Mouse (Mus musculus): ENCODE data around the gene Gm20795. TPM values are rescaled to one million over a fixed set of nuclear protein-coding genes. Genes with fewer than 3 reads are reported as not detected.

The Gm20795 gene
- polyA plus RNA-seq (2015; fragmentation: Nextera tagmentation; extraction: Ambion mirVana): not detected in 2 replicates

DNA sequence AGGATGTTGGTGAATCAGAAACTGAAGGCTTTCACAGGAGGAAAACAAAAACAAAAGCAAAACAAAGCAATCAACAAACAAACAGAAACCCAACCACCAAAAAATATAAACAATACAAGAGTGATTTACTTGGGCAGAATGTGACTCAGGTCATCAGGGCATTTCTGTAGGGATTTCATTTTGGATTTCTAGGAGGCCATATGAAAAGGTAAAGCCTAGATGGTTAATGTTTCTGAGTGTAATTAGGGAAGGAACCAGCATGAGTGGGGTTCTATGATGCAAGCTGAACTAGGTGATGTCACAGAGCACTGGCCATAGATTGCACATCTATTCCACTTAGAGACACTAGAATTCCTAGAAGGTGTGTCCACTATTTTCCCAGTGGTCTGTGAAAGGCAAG is at the start of gene Gm20795:
Gene Gm20795 (plus strand): TSS at position 301 of the 400 bp plus-strand sequence.

DNA sequence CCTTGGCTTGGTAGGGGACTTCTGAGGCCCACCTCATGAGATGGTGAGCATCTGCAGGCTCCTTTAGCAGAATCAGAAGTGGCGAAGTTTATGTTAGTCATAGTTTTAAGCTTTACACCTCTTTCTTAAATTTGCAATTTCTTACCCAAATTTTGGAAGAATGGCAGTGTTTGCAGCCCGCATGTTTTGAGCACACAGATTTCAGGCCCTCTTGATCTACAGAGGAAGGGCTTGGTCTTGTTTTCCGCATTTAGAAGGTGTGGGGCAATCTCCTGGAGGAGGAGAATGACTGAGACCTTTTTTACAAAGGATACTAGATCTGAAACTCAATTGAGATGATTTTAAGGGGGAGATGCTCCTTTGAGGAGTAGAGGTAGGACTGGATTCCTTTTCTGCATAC is 29.0 kb upstream of the Gm20795 start, which contains the start of gene Gm21797:
Gene Gm21797 (minus strand): TSS at position 101 of the 400 bp plus-strand sequence.

Other genes starting within 250 kb of the Gm20795 start
- gene Gm21852, start 152.9 kb upstream of the Gm20795 start, polyA plus RNA-seq (2015; fragmentation: Nextera tagmentation; extraction: Ambion mirVana): not detected in 2 replicates
- not detected in 2 replicates for gene Gm21797, start 29.1 kb upstream of the Gm20795 start, polyA plus RNA-seq (2015; fragmentation: Nextera tagmentation; extraction: Ambion mirVana)